Mouse (Mus musculus) urinary bladder, adult 2 months (tissue): Measurements from ENCODE around the gene Hsdl2. TPM values are rescaled to one million over a fixed set of nuclear protein-coding genes. Genes with fewer than 3 reads are reported as not detected.
A peak's percentile ranks its signal among the peaks of the same experiment; 100 is the strongest.
"Not testable (repeated sequence)": the region's sequence is repeated elsewhere in the genome, so short reads cannot be mapped to it uniquely, and the experiment has no call there.

Experiments used
- DNase-seq: peaks from one replicate; pipeline ENCODE4 v3.0.0; 2022; ENCODE audit warnings: low spot score
- polyA plus RNA-seq: library from polyadenylated mRNA; depleted of rRNA; stranded (reverse); fragments of >200 nt; gene quantifications from 2 replicates; pipeline ENCODE4 v1.2.3, GENCODE M21; 2012; rRNA removed

Gene Hsdl2
- 65.2 and 72.5 TPM in 2 replicates for polyA plus RNA-seq

GRCm38 (mm10) chr4:59581314-59582185 lies at the start of gene Hsdl2:
TSS of gene Hsdl2 (plus strand) at chr4:59581563.
- peak; percentile 88 for DNase-seq

GRCm38 (mm10) chr4:59533268-59533667 lies 48.1 kb upstream of the Hsdl2 start:
- DNase-seq: no peak

- DNase-seq: no peak
Measured at GRCm38 (mm10) chr4:59535624-59536023, 45.7 kb upstream of the Hsdl2 start.

- no peak for DNase-seq
Measured at GRCm38 (mm10) chr4:59536281-59536680, 45.1 kb upstream of the Hsdl2 start.

GRCm38 (mm10) chr4:59543006-59543405 lies 38.4 kb upstream of the Hsdl2 start:
- no peak for DNase-seq

- no peak for DNase-seq
Measured at GRCm38 (mm10) chr4:59544654-59545053, 36.7 kb upstream of the Hsdl2 start.

- DNase-seq: no peak
Measured at GRCm38 (mm10) chr4:59546285-59547071, 34.9 kb upstream of the Hsdl2 start.

- DNase-seq: no peak
Measured at GRCm38 (mm10) chr4:59547136-59547889, 34.0 kb upstream of the Hsdl2 start.

GRCm38 (mm10) chr4:59548011-59548559 lies 33.3 kb upstream of the Hsdl2 start:
- DNase-seq: no peak

GRCm38 (mm10) chr4:59548560-59549174 lies 32.7 kb upstream of the Hsdl2 start:
- peak; percentile 84 for DNase-seq

- DNase-seq: peak; percentile 86
Measured at GRCm38 (mm10) chr4:59549175-59549976, 32.0 kb upstream of the Hsdl2 start, which contains the start of gene Ptbp3. TSS of gene Ptbp3 (minus strand) at chr4:59549364.

GRCm38 (mm10) chr4:59549977-59550560 lies 31.3 kb upstream of the Hsdl2 start:
- no peak for DNase-seq

- no peak for DNase-seq
Measured at GRCm38 (mm10) chr4:59551901-59552300, 29.5 kb upstream of the Hsdl2 start.

- DNase-seq: no peak
Measured at GRCm38 (mm10) chr4:59552835-59553234, 28.5 kb upstream of the Hsdl2 start.

GRCm38 (mm10) chr4:59553576-59553975 lies 27.8 kb upstream of the Hsdl2 start:
- DNase-seq: no peak

GRCm38 (mm10) chr4:59555177-59555576 lies 26.2 kb upstream of the Hsdl2 start:
- DNase-seq: no peak

GRCm38 (mm10) chr4:59557343-59557742 lies 24.0 kb upstream of the Hsdl2 start:
- not testable (repeated sequence) for DNase-seq

GRCm38 (mm10) chr4:59558096-59558720 lies 23.2 kb upstream of the Hsdl2 start:
- no peak for DNase-seq

- DNase-seq: no peak
Measured at GRCm38 (mm10) chr4:59560141-59560540, 21.2 kb upstream of the Hsdl2 start.
